ENCODE assay signal across 8 mouse cellular contexts in genomic region chr10:45888835-45889234, GRCm38 (mm10).
DNase-seq lines count a peak whose midpoint lies in the region; TF ChIP-seq lines count a peak whose summit lies in the region.

No protein-coding gene starts in this region.

- DNase-seq in heart, adult 2 months, result peak; percentile 53 to 81
- DNase-seq in heart, embryonic 10.5 days (ENCODE audit: low spot score), result no peak
- peak; percentile 21 to 29 for DNase-seq in adrenal gland, adult 18-20 months (ENCODE audit: low spot score in 2 of 2)
- peak; percentile 46 for DNase-seq in gastrocnemius, postnatal 14 days
- peak; percentile 13 to 18 for DNase-seq in left cerebral cortex, postnatal 10 days (ENCODE audit: extremely low spot score in 1 of 2, low spot score in 2 of 2)
- peak; percentile 7 for DNase-seq in right cerebral cortex, postnatal 14 days
- DNase-seq in embryo, embryonic 10.5 days (ENCODE audit: low spot score), result no peak
- DNase-seq in thymus, postnatal 0 days (ENCODE audit: low spot score), result no peak

- no peaks in the 10 kb centered on the region for H3K27me3 ChIP-seq in heart, adult 2 months (ENCODE audit: control insufficient read depth, insufficient read depth, low read length)
- no peaks in the 10 kb centered on the region for H3K27me3 ChIP-seq in heart, embryonic 10.5 days (ENCODE audit: insufficient read depth, poor library complexity, severe bottlenecking)

- peak overlapping the region; percentile 73 for H3K27ac ChIP-seq in heart, adult 2 months
- H3K27ac ChIP-seq in heart, embryonic 10.5 days, result no peak overlapping the region

- H3K4me1 ChIP-seq in heart, adult 2 months (ENCODE audit: control insufficient read depth, insufficient read depth, low read length), result no peaks in the 10 kb centered on the region
- H3K4me1 ChIP-seq in heart, embryonic 10.5 days, result no peaks in the 10 kb centered on the region

- H3K9ac ChIP-seq in heart, adult 2 months (ENCODE audit: low read depth, low read length), result 0 out of 2 replicates have a peak overlapping the region, but pooled peaks have one; percentile 4

- no peak for TF ChIP-seq EP300 in heart, adult 2 months (IDR thresholded peaks at IDR 0.05; ENCODE audit: insufficient read depth, low read depth, low read length)

- intact Hi-C loops in heart, adult 2 months (cut with DNase I), result no loop called here
- intact Hi-C loops in gastrocnemius, postnatal 14 days (cut with DNase I; ENCODE audit: low total_unique reads), result no loop called here
- intact Hi-C loops in left cerebral cortex, postnatal 10 days (cut with DNase I), result no loop called here

- 51% methylated on average over 4 of the region's 4 CpGs for WGBS in heart, adult 2 months
- 71% methylated on average over 4 of the region's 4 CpGs for WGBS in heart, embryonic 10.5 days

- no peak for TF ChIP-seq CTCF in heart, adult 2 months (IDR thresholded peaks at IDR 0.05)

- TF ChIP-seq POLR2A in heart, adult 2 months (IDR thresholded peaks at IDR 0.05; ENCODE audit: insufficient read depth, low read depth, low read length), result no peak

- H3K9me3 ChIP-seq in heart, embryonic 10.5 days, result no peaks in the 10 kb centered on the region

- H3K79me2 ChIP-seq in heart, adult 2 months (replicated peaks; ENCODE audit: control insufficient read depth, insufficient read depth, low read length), result no peaks in the 10 kb centered on the region

- no peak overlapping the region; the same call in 1 of the 2 replicates for H3K4me3 ChIP-seq in heart, adult 2 months
- no peak overlapping the region for H3K4me3 ChIP-seq in heart, embryonic 10.5 days

- no peaks in the 10 kb centered on the region for H3K36me3 ChIP-seq in heart, adult 2 months (ENCODE audit: control insufficient read depth, insufficient read depth, low read length)
- H3K36me3 ChIP-seq in heart, embryonic 10.5 days, result no peaks in the 10 kb centered on the region

Comparison
In these comparisons a context has a peak if more than half of its experiments do, and no peak if none do; other contexts are left out.
1. DNase-seq: peak in heart, adult 2 months (2 of 2), adrenal gland, adult 18-20 months (2 of 2), gastrocnemius, postnatal 14 days (single experiment), left cerebral cortex, postnatal 10 days (2 of 2) and right cerebral cortex, postnatal 14 days (single experiment); none in heart, embryonic 10.5 days (single experiment), embryo, embryonic 10.5 days (single experiment) and thymus, postnatal 0 days (single experiment).